Mouse (Mus musculus) embryonic fibroblast, embryonic 13.5 days (primary cell): ENCODE results near the gene Drd1. TPM values are rescaled to one million over a fixed set of nuclear protein-coding genes. Genes with fewer than 3 reads are reported as not detected.

Source experiments
- H3K27ac ChIP-seq: 2 replicates; pipeline ENCODE4 v1.5.1; 2012; ENCODE audit warnings: low read length, control low read depth, inconsistent platforms; ENCODE audit not compliant: insufficient read depth
- H3K4me1 ChIP-seq: 2 replicates; pipeline ENCODE4 v1.6.1; 2011; ENCODE audit warnings: low read length; ENCODE audit not compliant: control insufficient read depth, insufficient read depth
- H3K4me3 ChIP-seq: 2 replicates; pipeline ENCODE4 v1.5.1; 2011; ENCODE audit warnings: mild to moderate bottlenecking, control low read depth, low read length; ENCODE audit not compliant: insufficient read depth
- CTCF ChIP-seq: IDR thresholded peaks from 2 replicates; pipeline ENCODE4 v1.5.1; 2011; ENCODE audit warnings: mild to moderate bottlenecking, control low read depth, low read length, moderate library complexity, borderline replicate concordance; ENCODE audit not compliant: insufficient read depth
- POLR2A ChIP-seq: IDR thresholded peaks from 2 replicates; pipeline ENCODE4 v1.6.1; 2011; ENCODE audit warnings: low read depth, mild to moderate bottlenecking, control low read depth, low read length, moderate library complexity
- polyA plus RNA-seq: library from polyadenylated mRNA; stranded (reverse); fragments of >200 nt; gene quantifications from 2 replicates; pipeline ENCODE4 v1.2.4, GENCODE M21; 2011; ENCODE audit warnings: low read depth; ENCODE audit not compliant: missing spikeins, insufficient read length

Gene Drd1
- polyA plus RNA-seq, 1 experiment = not detected

DNA sequence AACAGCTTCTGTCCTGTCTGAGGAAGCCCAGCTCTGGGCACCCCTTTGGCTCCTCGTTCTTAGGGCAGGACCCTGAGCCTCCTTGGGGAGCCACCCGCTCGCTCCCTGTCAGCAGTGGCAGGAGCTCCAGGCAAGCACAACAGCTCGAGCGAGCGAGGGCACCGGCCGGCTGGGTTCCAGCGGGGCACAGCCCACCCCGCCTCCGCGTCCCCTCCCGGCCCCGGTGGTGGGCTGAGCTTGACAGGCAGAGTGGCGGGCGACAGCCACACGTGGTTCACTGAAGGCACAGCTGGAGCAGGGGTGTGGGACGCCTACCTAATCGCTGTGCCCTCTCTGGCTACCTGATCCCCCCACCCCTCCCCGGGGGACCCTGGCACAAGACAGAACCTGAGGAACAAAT is 543 bp downstream of the Drd1 start:
- H3K4me1 ChIP-seq = no peaks in the 10 kb centered on the region
- TF ChIP-seq CTCF (no peak), POLR2A (no peak)
- no peak overlapping the region for H3K27ac ChIP-seq
- H3K4me3 ChIP-seq = peak overlapping the region; percentile 39

DNA sequence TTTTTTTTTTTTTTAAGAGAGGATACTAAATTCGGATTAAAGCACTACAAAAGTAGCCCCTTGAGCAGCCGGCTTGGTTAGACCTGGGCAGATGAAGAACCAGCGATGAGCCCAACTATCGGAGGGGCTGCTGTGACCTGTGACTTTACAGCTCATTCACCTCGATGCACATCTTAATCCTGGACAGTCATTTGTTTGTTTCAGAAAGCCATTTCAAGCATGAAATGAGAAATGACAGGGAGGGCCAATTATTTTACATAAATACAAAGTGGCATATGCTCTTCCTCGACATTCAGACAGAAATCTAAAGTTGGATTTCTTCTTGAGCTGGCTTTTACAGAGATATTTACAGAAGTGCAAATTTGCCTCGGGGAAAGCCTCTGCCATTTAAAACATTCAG is 3.9 kb downstream of the Drd1 start:
- Histone ChIP-seq H3K4me3 (no peak overlapping the region), H3K27ac (no peak overlapping the region), H3K4me1 (no peaks in the 10 kb centered on the region)
- TF ChIP-seq CTCF = no peak
- TF ChIP-seq POLR2A = no peak

DNA sequence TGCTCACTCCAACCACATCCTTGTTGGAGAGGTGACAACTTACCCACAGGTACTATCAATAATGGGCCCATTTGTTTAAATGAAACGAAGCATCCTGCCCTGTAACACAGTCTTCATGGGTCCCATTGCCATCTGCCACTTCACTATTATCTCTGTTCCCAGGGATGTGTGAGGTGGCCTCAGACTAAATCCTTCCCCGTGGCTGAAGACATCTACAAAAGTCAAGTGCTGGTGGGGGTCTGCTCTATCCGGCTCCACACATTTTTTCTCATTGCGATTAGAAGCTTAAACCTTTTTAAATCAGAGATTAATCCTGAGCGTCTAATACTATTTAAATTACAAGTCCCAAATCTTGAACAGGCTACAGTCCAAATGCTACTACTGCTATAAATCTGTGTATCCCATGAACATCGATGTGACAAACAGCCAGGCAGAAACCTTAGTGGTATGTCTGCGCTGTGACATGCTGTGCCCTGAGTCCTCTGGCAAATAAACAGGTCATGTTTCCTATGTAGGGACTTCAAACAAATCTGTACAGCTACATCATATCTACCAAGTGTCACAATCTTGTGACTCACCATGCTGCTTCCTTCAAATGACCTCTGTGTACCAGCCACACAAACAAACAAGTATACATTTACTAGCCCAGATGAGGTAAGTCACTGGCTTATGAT is 6.7 kb downstream of the Drd1 start:
- H3K4me3 ChIP-seq = no peak overlapping the region
- no peaks in the 10 kb centered on the region for H3K4me1 ChIP-seq
- TF ChIP-seq CTCF (no peak), POLR2A (no peak)
- H3K27ac ChIP-seq = no peak overlapping the region

DNA sequence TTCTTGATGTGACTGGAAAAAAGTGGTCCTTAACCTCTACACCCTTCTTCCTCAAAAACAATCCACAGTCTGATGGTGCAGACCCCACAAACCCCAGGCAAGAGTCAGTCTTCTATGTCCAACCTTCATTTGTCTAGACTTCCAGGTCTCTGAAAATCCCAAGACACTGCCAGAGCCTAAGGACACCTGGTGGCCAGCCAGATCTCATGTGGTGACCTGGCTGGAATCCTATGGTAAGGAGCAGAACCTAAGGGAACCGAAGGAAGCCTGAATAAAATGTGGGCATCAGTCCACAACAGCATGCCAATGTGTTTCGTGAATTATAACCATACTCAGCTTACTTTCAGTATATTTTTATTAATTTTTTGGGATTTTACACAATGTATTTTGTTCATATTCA is 15.2 kb downstream of the Drd1 start:
- no peak overlapping the region for H3K4me3 ChIP-seq
- no peak overlapping the region for H3K27ac ChIP-seq
- TF ChIP-seq CTCF (no peak), POLR2A (no peak)
- no peaks in the 10 kb centered on the region for H3K4me1 ChIP-seq

DNA sequence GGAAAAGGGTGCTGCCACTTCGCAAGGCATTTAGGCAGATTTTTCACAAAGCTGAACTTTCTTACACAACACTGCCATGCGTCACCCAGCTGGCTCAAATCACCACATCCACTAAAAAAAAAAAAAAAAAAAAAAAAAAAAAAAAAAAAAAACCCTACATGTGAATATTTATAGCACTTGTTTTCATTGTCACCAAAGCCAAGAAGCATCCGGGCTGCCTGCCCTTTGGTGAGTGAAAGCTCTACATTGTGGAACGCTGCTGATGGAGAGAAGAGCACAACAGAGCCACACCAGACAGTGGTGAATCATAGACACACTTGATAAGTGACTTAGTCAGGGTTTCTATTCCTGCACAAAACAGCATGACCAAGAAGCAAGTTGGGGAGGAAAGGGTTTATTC is 17.6 kb downstream of the Drd1 start:
- Histone ChIP-seq H3K4me1 (no peaks in the 10 kb centered on the region), H3K4me3 (no peak overlapping the region), H3K27ac (no peak overlapping the region)
- no peak for TF ChIP-seq POLR2A
- TF ChIP-seq CTCF = no peak

DNA sequence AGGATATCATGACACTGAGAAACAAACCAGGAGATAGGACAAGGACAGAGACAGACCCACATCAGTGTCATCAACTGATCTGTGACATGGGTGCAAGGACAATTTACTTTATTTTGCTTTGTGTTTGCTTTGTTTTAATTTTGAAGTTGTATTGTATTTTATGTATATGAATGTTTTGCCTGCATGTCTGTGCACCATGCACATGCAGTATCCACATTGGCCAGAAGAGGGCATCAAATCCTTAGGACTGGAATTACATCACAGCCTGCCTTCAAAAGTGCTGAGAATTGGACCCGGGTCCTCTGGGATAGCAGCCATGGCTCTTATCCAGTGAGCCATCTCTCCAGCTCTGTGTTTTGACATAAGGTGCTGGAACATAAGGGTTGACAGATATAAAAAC is 20.0 kb downstream of the Drd1 start:
- Histone ChIP-seq H3K4me1 (no peaks in the 10 kb centered on the region), H3K27ac (no peak overlapping the region), H3K4me3 (no peak overlapping the region)
- TF ChIP-seq POLR2A (no peak), CTCF (no peak)

DNA sequence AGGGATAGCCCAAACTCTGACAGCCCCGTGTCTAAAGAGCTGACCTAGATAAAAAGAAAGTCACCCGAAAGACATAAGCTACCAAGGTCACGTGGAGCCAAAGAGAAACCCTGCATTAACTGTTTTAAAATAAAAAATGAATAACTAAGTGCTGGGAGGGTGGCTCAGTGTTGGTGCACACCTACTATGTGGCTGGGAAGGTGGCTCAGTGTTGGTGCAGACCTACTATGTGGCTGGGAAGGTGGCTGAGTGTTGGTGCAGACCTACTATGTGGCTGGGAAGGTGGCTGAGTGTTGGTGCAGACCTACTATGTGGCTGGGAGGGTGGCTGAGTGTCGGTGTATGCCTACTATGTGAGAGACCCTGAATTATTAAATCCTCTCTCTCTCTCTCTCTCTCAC is 21.9 kb downstream of the Drd1 start:
- Histone ChIP-seq H3K27ac (no peak overlapping the region), H3K4me3 (no peak overlapping the region), H3K4me1 (no peaks in the 10 kb centered on the region)
- no peak for TF ChIP-seq CTCF
- TF ChIP-seq POLR2A = no peak

DNA sequence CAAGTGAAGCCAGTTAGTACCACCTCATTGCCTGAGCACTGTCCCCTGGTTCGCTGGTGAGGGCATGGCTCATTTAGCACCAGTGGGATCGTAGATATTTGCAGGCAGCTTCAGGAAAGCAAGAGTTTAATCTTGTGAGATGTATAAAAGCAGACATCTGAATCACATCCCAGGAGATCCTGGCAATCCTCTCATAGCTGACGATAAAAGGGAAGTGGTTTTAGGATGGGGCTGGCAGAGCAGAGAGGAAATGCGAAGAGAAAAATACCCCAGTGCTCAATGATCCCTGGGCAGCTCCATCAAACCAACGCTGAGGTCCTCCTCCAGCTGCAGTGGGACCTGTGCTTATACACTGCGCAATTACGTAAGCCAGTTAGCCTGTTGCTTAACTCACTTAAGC is 28.4 kb downstream of the Drd1 start:
- no peaks in the 10 kb centered on the region for H3K4me1 ChIP-seq
- no peak overlapping the region for H3K4me3 ChIP-seq
- TF ChIP-seq CTCF (no peak), POLR2A (no peak)
- no peak overlapping the region for H3K27ac ChIP-seq

DNA sequence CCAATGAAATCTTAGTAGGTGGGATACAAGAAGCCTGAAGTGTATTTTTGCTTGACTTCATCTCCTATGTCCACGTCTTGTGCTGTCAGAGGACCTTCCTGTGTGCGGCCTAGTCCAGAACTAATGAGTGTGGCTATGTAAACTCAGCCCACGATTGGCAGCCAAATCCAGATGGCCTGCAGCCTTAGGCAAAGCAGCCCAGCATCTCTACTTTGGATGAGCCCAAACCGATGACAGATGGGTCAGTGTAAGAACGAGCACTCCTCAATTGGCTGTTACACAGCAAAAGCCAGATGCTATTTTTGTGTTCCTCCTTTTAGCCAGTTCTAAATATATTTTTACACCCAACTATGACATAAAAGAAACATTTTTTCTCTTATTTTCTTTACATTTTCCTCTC is 32.2 kb downstream of the Drd1 start:
- Histone ChIP-seq H3K4me3 (no peak overlapping the region), H3K27ac (no peak overlapping the region), H3K4me1 (no peaks in the 10 kb centered on the region)
- TF ChIP-seq CTCF (no peak), POLR2A (no peak)

DNA sequence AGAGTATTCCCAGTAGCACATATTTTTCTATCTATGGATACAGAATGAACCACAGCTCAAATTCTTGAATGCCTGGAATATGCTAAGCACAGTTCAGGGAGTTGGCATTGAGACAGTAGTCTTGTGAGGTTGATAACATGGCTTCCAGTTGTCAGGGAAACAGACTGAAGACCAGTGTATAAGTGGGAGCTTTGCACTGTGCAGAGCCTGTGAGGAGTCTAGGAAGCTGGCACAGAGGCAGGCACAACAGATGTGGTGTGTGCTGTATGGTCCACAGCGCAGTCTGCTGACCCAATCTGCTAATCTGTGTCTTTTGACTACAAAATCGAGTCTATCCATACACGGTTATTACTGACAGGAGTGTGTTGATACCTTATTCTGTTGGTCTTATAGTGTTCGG is 46.8 kb downstream of the Drd1 start:
- Histone ChIP-seq H3K4me3 (no peak overlapping the region), H3K4me1 (no peaks in the 10 kb centered on the region), H3K27ac (no peak overlapping the region)
- TF ChIP-seq POLR2A = no peak
- TF ChIP-seq CTCF = no peak

Other genes starting within 250 kb of the Drd1 start
- gene Sfxn1, start 16.2 kb upstream of the Drd1 start, polyA plus RNA-seq = 55.0 and 63.9 TPM in 2 replicates
- not detected in 2 replicates for gene Hrh2, start 136.4 kb upstream of the Drd1 start, polyA plus RNA-seq